Mouse (Mus musculus) small intestine, adult 2 months (tissue): ENCODE data around the gene Stmn3. TPM values are rescaled to one million over a fixed set of nuclear protein-coding genes. Genes with fewer than 3 reads are reported as not detected.
A peak's percentile ranks its signal among the peaks of the same experiment; 100 is the strongest.

Experiments used
- H3K27ac ChIP-seq: fragments of 200-500 bp; 2 replicates; pipeline ENCODE4 v1.5.1; 2012; ENCODE audit warnings: low read depth, low read length, control low read depth, inconsistent platforms; ENCODE audit not compliant: insufficient read depth
- H3K27me3 ChIP-seq: fragments of 200-500 bp; 2 replicates; pipeline ENCODE4 v1.6.1; 2012; ENCODE audit warnings: mild to moderate bottlenecking, moderate library complexity, low read length, inconsistent platforms; ENCODE audit not compliant: control insufficient read depth, insufficient read depth
- H3K36me3 ChIP-seq: fragments of 200-500 bp; 2 replicates; pipeline ENCODE4 v1.6.1; 2012; ENCODE audit warnings: mild to moderate bottlenecking, low read length, control low read depth, inconsistent platforms; ENCODE audit not compliant: control insufficient read depth, insufficient read depth
- H3K4me1 ChIP-seq: fragments of 200-500 bp; 2 replicates; pipeline ENCODE4 v1.6.1; 2012; ENCODE audit warnings: low read length, inconsistent platforms, mixed read lengths; ENCODE audit not compliant: control insufficient read depth, insufficient read depth, insufficient read length
- H3K4me3 ChIP-seq: fragments of 200-500 bp; 2 replicates; pipeline ENCODE4 v1.5.1; 2012; ENCODE audit warnings: low read depth, mild to moderate bottlenecking, control low read depth, inconsistent platforms, low read length, moderate library complexity
- CTCF ChIP-seq: fragments of 200-500 bp; IDR thresholded peaks from 2 replicates; pipeline ENCODE4 v1.5.1; 2012; ENCODE audit warnings: low read depth, mild to moderate bottlenecking, control low read depth, inconsistent platforms, low read length, moderate library complexity, mixed read lengths; ENCODE audit not compliant: insufficient replicate concordance, insufficient read length; ENCODE audit errors: extremely low read depth
- POLR2A ChIP-seq: fragments of 200-500 bp; IDR thresholded peaks from 2 replicates; pipeline ENCODE4 v1.6.1; 2012; ENCODE audit warnings: low read depth, mild to moderate bottlenecking, control low read depth, inconsistent platforms, low read length, moderate library complexity
- WGBS: fragments of 180-500 bp; shearing (Covaris S2); methylation state at CpG from one replicate; pipeline ENCODE4 v1.1.7; 2018; 5-methylcytosine and 5-hydroxymethylcytosine counted together
- polyA plus RNA-seq: library from polyadenylated mRNA; depleted of rRNA; stranded (reverse); fragments of >200 nt; gene quantifications from 2 replicates; pipeline ENCODE4 v1.2.3, GENCODE M21; 2012

Gene Stmn3
- polyA plus RNA-seq, 1 experiment: 1.3 TPM

- Histone ChIP-seq H3K36me3 (peaks cover 30% of the 10 kb centered on the region), H3K27me3 (no peaks in the 10 kb centered on the region), H3K4me3 (no peak overlapping the region), H3K4me1 (no peaks in the 10 kb centered on the region), H3K27ac (no peak overlapping the region)
- TF ChIP-seq POLR2A (no peak), CTCF (no peak)
- WGBS: 89% methylated on average over 2 of the region's 2 CpGs
Measured at GRCm38 (mm10) chr2:181326098-181326497, 11.8 kb upstream of the Stmn3 start.

DNA sequence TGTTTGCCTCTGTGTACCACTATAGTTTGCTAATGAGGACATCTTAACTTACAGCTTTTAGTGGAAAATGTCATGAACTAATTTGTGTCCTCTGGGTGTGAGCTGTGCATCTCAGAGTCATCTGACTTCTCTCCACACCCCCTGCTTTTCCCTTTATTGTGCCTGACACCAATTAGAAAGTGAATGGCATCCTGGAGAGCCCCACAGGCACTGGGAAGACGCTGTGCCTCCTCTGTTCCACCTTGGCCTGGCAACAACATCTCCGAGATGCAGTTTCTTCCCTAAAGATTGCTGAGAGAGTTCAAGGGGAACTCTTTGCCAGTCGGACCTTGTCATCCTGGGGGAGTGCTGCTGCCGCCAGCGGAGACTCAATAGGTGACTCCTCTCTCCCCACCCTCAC, 7.8 kb upstream of the Stmn3 start:
- WGBS: 93% methylated on average over 5 of the region's 5 CpGs
- peaks cover 21% of the 10 kb centered on the region for H3K36me3 ChIP-seq
- H3K4me1 ChIP-seq: peaks cover 2% of the 10 kb centered on the region; the same call in 1 of the 2 replicates
- no peak for TF ChIP-seq POLR2A
- TF ChIP-seq CTCF: no peak
- no peaks in the 10 kb centered on the region for H3K27me3 ChIP-seq
- no peak overlapping the region for H3K4me3 ChIP-seq
- no peak overlapping the region for H3K27ac ChIP-seq

DNA sequence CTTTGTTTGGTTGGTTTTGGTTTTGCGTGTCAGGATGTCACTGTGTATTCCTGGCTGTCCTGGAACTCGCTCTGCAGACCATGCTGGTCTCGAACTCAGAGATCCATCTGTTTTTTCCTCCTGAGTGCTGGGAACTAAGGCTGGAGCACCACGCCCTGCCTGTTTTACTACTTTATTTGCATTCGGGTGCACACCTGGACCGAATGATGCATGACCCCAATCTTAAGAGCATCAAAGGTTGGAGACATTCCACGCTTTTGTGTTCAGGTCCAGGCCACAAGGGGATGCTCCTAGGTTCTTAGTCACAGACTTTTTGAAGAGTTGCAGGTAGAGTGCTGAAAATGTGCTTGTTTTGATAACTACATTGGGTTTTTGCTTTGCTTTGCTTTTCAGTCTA, 5.8 kb upstream of the Stmn3 start:
- peaks cover 2% of the 10 kb centered on the region; the same call in 1 of the 2 replicates for H3K4me1 ChIP-seq
- TF ChIP-seq POLR2A: no peak
- no peak for TF ChIP-seq CTCF
- H3K36me3 ChIP-seq: peaks cover 15% of the 10 kb centered on the region
- peak overlapping the region; percentile 57 for H3K27ac ChIP-seq
- WGBS: 6% methylated on average over 7 of the region's 7 CpGs
- H3K27me3 ChIP-seq: no peaks in the 10 kb centered on the region
- peak overlapping the region; percentile 67 for H3K4me3 ChIP-seq

DNA sequence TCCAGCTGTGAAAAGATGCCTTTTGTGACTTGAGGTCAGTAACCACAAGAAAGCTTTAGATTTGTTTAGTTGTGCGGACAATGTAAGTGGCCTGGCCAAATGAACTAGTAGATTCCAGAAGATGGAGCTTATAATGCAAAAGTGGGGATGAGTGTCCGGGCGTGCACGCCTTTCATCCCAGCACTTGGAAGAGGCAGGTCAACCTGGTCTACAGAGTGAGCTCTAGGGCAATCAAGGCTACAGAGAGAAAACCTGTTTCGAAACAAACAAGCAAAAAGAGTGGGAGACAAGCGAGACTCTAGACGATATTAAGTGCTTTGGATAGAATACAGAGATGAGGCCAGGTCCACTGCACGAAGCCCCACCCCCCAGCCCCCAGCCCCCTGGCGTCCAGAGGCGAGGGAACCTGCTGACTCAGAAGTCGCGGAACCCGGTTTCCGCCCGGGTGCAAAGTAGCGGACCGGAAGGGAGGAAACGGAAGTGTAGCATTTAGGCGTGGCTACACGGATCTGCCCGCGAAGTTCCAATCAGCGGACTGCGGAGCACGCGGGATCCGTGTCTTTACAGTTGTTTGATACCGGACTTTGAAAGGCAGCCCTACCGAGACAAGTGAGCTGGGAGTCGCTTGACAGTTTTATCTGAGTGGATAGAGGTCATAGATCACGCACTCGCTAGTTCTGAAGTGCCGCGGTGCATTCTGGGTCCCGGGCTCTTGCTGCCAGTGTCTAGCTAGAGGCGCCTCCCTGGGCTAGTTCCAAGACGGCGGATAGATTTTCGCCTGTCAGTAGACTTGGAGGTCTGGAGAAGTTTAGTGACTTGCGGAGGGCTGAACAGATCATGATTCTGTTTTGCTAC, 5.2 kb upstream of the Stmn3 start, which contains the start of gene Rtel1:
Gene Rtel1 (plus strand): TSS at position 492 of the 855 bp plus-strand sequence.
- peak; percentile 44; the same call in 1 of the 2 replicates for TF ChIP-seq CTCF
- TF ChIP-seq POLR2A: peak; percentile 40; the same call in 1 of the 2 replicates
- Histone ChIP-seq H3K4me1 (peaks cover 2% of the 10 kb centered on the region; the same call in 1 of the 2 replicates), H3K27me3 (no peaks in the 10 kb centered on the region; the same call in 1 of the 2 replicates), H3K36me3 (peaks cover 11% of the 10 kb centered on the region), H3K27ac (peak within 1 kb of the TSS; percentile 57), H3K4me3 (peak within 1 kb of the TSS; percentile 67)
- WGBS: 4% methylated on average over 40 of the region's 40 CpGs

GRCm38 (mm10) chr2:181313344-181314079, 788 bp downstream of the Stmn3 start:
- Histone ChIP-seq H3K27ac (no peak overlapping the region), H3K27me3 (peaks cover 18% of the 10 kb centered on the region), H3K4me3 (peak overlapping the region; percentile 15; the same call in 1 of the 2 replicates), H3K4me1 (peaks cover 4% of the 10 kb centered on the region), H3K36me3 (no peaks in the 10 kb centered on the region)
- TF ChIP-seq CTCF (no peak), POLR2A (no peak)
- 8% methylated on average over 35 of the region's 35 CpGs for WGBS

GRCm38 (mm10) chr2:181313006-181313343, 1.3 kb downstream of the Stmn3 start:
- Histone ChIP-seq H3K27ac (no peak overlapping the region), H3K27me3 (peaks cover 18% of the 10 kb centered on the region), H3K36me3 (no peaks in the 10 kb centered on the region), H3K4me3 (no peak overlapping the region), H3K4me1 (peaks cover 4% of the 10 kb centered on the region)
- WGBS: 20% methylated on average over 5 of the region's 5 CpGs
- TF ChIP-seq POLR2A (no peak), CTCF (no peak)

GRCm38 (mm10) chr2:181312435-181312834, 1.9 kb downstream of the Stmn3 start:
- TF ChIP-seq POLR2A: no peak
- TF ChIP-seq CTCF: no peak
- Histone ChIP-seq H3K36me3 (no peaks in the 10 kb centered on the region), H3K27ac (no peak overlapping the region), H3K4me1 (peaks cover 4% of the 10 kb centered on the region), H3K4me3 (no peak overlapping the region), H3K27me3 (peaks cover 18% of the 10 kb centered on the region)
- WGBS: 80% methylated on average over 3 of the region's 3 CpGs
